Mouse (Mus musculus) adipocyte (in vitro differentiated cells): ENCODE data around the gene Nhlh1.

ENCODE experiments used
- DNase-seq: peaks from one replicate; pipeline ENCODE4 v3.0.0-alpha.2; 2016; ENCODE audit warnings: low spot score

The Nhlh1 gene

GRCm38 (mm10) chr1:172053541-172054440, 3.6 kb downstream of the Nhlh1 start:
- no peak for DNase-seq

- no peak for DNase-seq
Observed at GRCm38 (mm10) chr1:172052766-172053279, 4.5 kb downstream of the Nhlh1 start.

GRCm38 (mm10) chr1:172049131-172049782, 8.1 kb downstream of the Nhlh1 start:
- DNase-seq, result no peak

GRCm38 (mm10) chr1:172048241-172048734, 9.1 kb downstream of the Nhlh1 start:
- DNase-seq, result no peak

GRCm38 (mm10) chr1:172046938-172047337, 10.4 kb downstream of the Nhlh1 start:
- peak; percentile 84 for DNase-seq

GRCm38 (mm10) chr1:172046410-172046809, 11.0 kb downstream of the Nhlh1 start:
- no peak for DNase-seq

- no peak for DNase-seq
Observed at GRCm38 (mm10) chr1:172029914-172030313, 27.5 kb downstream of the Nhlh1 start.

GRCm38 (mm10) chr1:172028394-172029275, 28.7 kb downstream of the Nhlh1 start, which contains the start of gene Vangl2:
Gene Vangl2 (minus strand): TSS chr1:172028444.
- no peak for DNase-seq

- no peak for DNase-seq
Observed at GRCm38 (mm10) chr1:172027809-172028102, 29.6 kb downstream of the Nhlh1 start.

- peak; percentile 74 for DNase-seq
Observed at GRCm38 (mm10) chr1:172027010-172027808, 30.2 kb downstream of the Nhlh1 start.

GRCm38 (mm10) chr1:172026201-172026901, 31.0 kb downstream of the Nhlh1 start:
- DNase-seq, result no peak

GRCm38 (mm10) chr1:172025201-172025904, 32.0 kb downstream of the Nhlh1 start:
- DNase-seq, result no peak

GRCm38 (mm10) chr1:172024140-172024895, 33.1 kb downstream of the Nhlh1 start:
- DNase-seq, result no peak

- no peak for DNase-seq
Observed at GRCm38 (mm10) chr1:172019863-172020521, 37.4 kb downstream of the Nhlh1 start.

- no peak for DNase-seq
Observed at GRCm38 (mm10) chr1:172019339-172019738, 38.0 kb downstream of the Nhlh1 start.

- no peak for DNase-seq
Observed at GRCm38 (mm10) chr1:172018336-172019311, 38.7 kb downstream of the Nhlh1 start.

- no peak for DNase-seq
Observed at GRCm38 (mm10) chr1:172017517-172018070, 39.8 kb downstream of the Nhlh1 start.
